Mouse (Mus musculus): ENCODE results near the gene Gm14862.

GRCm38 (mm10) chrX:9201954-9202353, 54.7 kb downstream of the Gm14862 start:
- TF ChIP-seq CTCF (IDR thresholded peaks at IDR 0.05; ENCODE audit: low read depth), result no peak
- no peak for TF ChIP-seq EP300 (IDR thresholded peaks at IDR 0.05; ENCODE audit: low read depth)

Measured in liver, embryonic 14.5 days (tissue).